Mouse (Mus musculus): Measurements from ENCODE around the gene Zfp169.

DNA sequence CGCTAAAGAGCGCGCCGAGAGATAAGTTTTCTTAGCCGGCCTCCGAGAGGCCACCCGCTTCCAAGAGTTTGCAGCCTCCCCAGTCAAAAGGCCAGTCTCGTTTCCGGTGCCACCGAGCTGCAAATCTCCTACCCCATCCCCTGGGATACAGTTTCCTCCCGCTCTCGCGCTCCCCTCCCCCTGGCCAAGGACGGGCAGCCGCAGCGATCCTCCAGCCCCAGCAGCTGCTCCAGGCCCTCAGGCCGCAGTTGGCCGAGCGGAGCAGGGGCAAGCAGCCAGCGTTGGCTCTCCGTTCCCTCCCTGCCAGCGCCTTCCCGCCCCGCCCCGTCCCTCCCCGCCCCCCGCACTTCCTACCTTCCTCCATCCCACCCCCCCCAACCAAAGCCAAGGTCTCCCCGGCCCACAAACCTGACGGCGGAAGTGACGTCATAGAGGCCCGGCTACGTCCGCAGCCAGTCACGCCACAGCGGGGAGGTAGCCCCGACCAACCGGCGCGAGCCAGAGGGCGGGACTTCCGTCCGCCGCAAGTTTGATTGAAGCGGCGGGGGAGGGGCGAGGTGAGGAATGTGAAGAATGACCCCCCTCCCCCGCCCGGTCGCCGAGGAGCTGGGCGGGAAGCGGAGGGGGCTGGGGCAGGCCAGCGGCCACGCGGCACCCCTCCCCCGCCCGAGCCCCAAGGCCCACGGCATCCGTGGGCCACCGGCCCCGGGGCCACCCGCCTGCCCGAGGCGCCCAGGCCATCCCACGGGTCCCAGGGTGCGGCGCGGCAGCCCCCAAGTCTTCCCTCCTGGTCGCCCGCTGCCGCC, 32.4 kb upstream of the Zfp169 start:
- TF ChIP-seq CTCF (IDR thresholded peaks at IDR 0.05; ENCODE audit: control insufficient read depth, insufficient read depth, insufficient read length) (no peak), CEBPB (IDR thresholded peaks at IDR 0.05; ENCODE audit: low read depth) (no peak)
